Mouse (Mus musculus) testis, adult 2 months (tissue): ENCODE measurements around the gene Rmi2.

Experiments used
- CTCF ChIP-seq: fragments of 200-500 bp; IDR thresholded peaks from 2 replicates; pipeline ENCODE4 v1.5.1; 2012; ENCODE audit warnings: low read depth, mild to moderate bottlenecking, inconsistent platforms, low read length, moderate library complexity; ENCODE audit not compliant: control insufficient read depth, insufficient read depth, insufficient replicate concordance
- POLR2A ChIP-seq: fragments of 200-500 bp; IDR thresholded peaks from 2 replicates; pipeline ENCODE4 v1.6.1; 2012; ENCODE audit warnings: low read depth, mild to moderate bottlenecking, inconsistent platforms, low read length, moderate library complexity; ENCODE audit not compliant: control insufficient read depth

DNA sequence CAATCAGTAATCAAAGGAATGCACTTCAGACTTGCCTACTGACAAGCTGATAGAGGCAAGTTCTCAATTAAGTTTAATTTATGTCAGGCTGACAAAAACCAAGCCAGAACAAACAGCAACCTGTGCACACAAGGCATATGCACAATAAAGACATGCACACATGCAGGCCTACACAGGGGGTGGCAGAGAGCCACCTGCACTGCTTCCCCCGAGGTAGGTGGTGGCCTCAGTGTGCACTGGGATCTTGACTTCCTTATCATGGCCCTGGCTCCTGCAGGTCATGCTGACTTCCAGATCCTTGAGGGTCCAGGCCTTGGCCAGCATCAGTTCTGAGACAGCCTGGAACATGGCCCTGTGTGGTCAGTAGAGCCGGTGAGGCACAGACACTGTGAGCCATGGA, 67.1 kb downstream of the Rmi2 start:
- no peak for TF ChIP-seq CTCF
- TF ChIP-seq POLR2A = no peak
